8 mouse cellular contexts compared by ENCODE assay signal in genomic region chr2:151994350-151995122, GRCm38 (mm10). TPM values are rescaled to one million over a fixed set of nuclear protein-coding genes. Genes with fewer than 3 reads are reported as not detected.
DNase-seq lines count a peak whose midpoint lies in the region; ATAC-seq and TF ChIP-seq lines count a peak whose summit lies in the region.

No protein-coding gene starts in this region.

- CTCF ChIA-PET in Patski (lab: Charles Lee), result interaction anchor here (0.8 to 2.8 kb wide), 11 partner anchors 10 to 120 kb away, joined by 3 to 11 read pairs (median 4); no protein-coding TSS in a partner anchor

- peak overlapping the region; percentile 54 for H3K4me2 ChIP-seq in hindbrain, embryonic 15.5 days

- no peaks in the 10 kb centered on the region for H3K9me3 ChIP-seq in hindbrain, embryonic 15.5 days

- no peak overlapping the region for H3K27ac ChIP-seq in hindbrain, embryonic 15.5 days (replicated peaks)

- POLR2A ChIA-PET in Patski (lab: Charles Lee), result interaction anchor here (0.6 to 0.7 kb wide), 2 partner anchors 14 to 315 kb away, joined by 3 read pairs; partner anchors contain the start of gene Fam110a

- DNase-seq in Patski (ENCODE audit: low read depth, low spot score), result no peak
- DNase-seq in cerebellum, postnatal 10 days, result peak; percentile 88 to 92
- DNase-seq in frontal cortex, postnatal 25 days (ENCODE audit: low spot score in 2 of 2), result peak; percentile 70 to 71
- peak; percentile 48 for DNase-seq in left cerebral cortex, adult 11 months (ENCODE audit: low spot score)
- peak; percentile 70 to 86 for DNase-seq in lung, postnatal 4 days
- peak; percentile 87 for DNase-seq in retina, postnatal 1 day
- peak; percentile 88 for DNase-seq in thymus, postnatal 4 days

- 0 out of 2 replicates have a peak overlapping the region, but pooled peaks have one; percentile 14 for H3K4me3 ChIP-seq in hindbrain, embryonic 15.5 days

- no peak overlapping the region for H3K9ac ChIP-seq in hindbrain, embryonic 15.5 days

- peak; percentile 92 for TF ChIP-seq CTCF in Patski (IDR thresholded peaks at IDR 0.05)

- ATAC-seq in Patski, result peak; percentile 66
- ATAC-seq in hindbrain, embryonic 15.5 days (ENCODE audit: low FRiP score, low read depth), result peak; percentile 36; the same call in 1 of the 2 replicates

- H3K36me3 ChIP-seq in hindbrain, embryonic 15.5 days, result no peaks in the 10 kb centered on the region

- peaks cover 16% of the 10 kb centered on the region; the same call in 1 of the 2 replicates for H3K4me1 ChIP-seq in hindbrain, embryonic 15.5 days (replicated peaks)

- no peaks in the 10 kb centered on the region for H3K27me3 ChIP-seq in Patski
- H3K27me3 ChIP-seq in hindbrain, embryonic 15.5 days, result peaks cover 32% of the 10 kb centered on the region

- in situ Hi-C loops in Patski (cut with MboI; ENCODE audit: low pct_unique_long_range_greater_than_20kb), result loop anchor here (5.0 to 10.0 kb wide), 2 partner anchors 60 to 117 kb away; no protein-coding TSS in a partner anchor

- 8% methylated on average over 22 of the region's 22 CpGs for WGBS in hindbrain, embryonic 15.5 days

RNA-seq across cellular contexts. Expression of gene Slc52a3, which starts 1.8 kb away (rescaled TPM):
- polyA plus RNA-seq in Patski (2021), result 0.03 TPM
- polyA plus RNA-seq in hindbrain, embryonic 15.5 days (2015; fragmentation: Nextera tagmentation; extraction: Ambion mirVana), result 1.4 and 1.7 TPM in 2 replicates

RNA-seq across cellular contexts. Expression of gene Fam110a, which starts 14.5 kb away (rescaled TPM):
- polyA plus RNA-seq in Patski (2021), result 34.6 TPM
- polyA plus RNA-seq in hindbrain, embryonic 15.5 days (2015; fragmentation: Nextera tagmentation; extraction: Ambion mirVana), result 48.3 and 54.6 TPM in 2 replicates
